Mouse (Mus musculus) intestine, embryonic 16.5 days (tissue): ENCODE data around the gene Mrps5. TPM values are rescaled to one million over a fixed set of nuclear protein-coding genes. Genes with fewer than 3 reads are reported as not detected.
A peak's percentile ranks its signal among the peaks of the same experiment; 100 is the strongest.

Source experiments
- ATAC-seq: fragments of 200-750 bp; cut with Nextera tagmentation; 2 replicates; pipeline ENCODE4 v1.8.0; 2017; ENCODE audit warnings: moderate TSS enrichment, moderate library complexity
- H3K27ac ChIP-seq: fragments of 300-500 bp; sonication (generic); 2 replicates; pipeline ENCODE4 v1.5.1; 2014; ENCODE audit warnings: mild to moderate bottlenecking, low read length
- H3K27me3 ChIP-seq: fragments of 300-500 bp; sonication (generic); replicated peaks from 2 replicates; pipeline ENCODE4 v1.6.1; 2014; ENCODE audit warnings: low read length, control low read depth, mixed read lengths; ENCODE audit not compliant: control insufficient read depth, insufficient read depth
- H3K36me3 ChIP-seq: fragments of 300-500 bp; sonication (generic); 2 replicates; pipeline ENCODE4 v1.6.1; 2014; ENCODE audit warnings: low read length, control low read depth; ENCODE audit not compliant: control insufficient read depth, insufficient read depth
- H3K4me1 ChIP-seq: fragments of 300-500 bp; sonication (generic); 2 replicates; pipeline ENCODE4 v1.6.1; 2014; ENCODE audit warnings: low read length, control low read depth, mixed read lengths; ENCODE audit not compliant: control insufficient read depth, insufficient read depth
- H3K4me2 ChIP-seq: fragments of 300-500 bp; sonication (generic); 2 replicates; pipeline ENCODE4 v1.6.1; 2014; ENCODE audit warnings: low read depth, low read length, control low read depth
- H3K4me3 ChIP-seq: fragments of 300-500 bp; sonication (generic); 2 replicates; pipeline ENCODE4 v1.5.1; 2014; ENCODE audit warnings: mild to moderate bottlenecking, low read length
- H3K9ac ChIP-seq: fragments of 300-500 bp; sonication (generic); 2 replicates; pipeline ENCODE4 v1.6.1; 2014; ENCODE audit warnings: low read depth, low read length
- H3K9me3 ChIP-seq: fragments of 300-500 bp; sonication (generic); 2 replicates; pipeline ENCODE4 v1.6.1; 2016; ENCODE audit warnings: low read length, control low read depth; ENCODE audit not compliant: control insufficient read depth
- WGBS: fragments of 180-500 bp; shearing (Covaris S2); extraction: QIAGEN DNeasy Blood & Tissue Kit; methylation state at CpG from one replicate; pipeline ENCODE4 v1.1.7; 2014; 5-methylcytosine and 5-hydroxymethylcytosine counted together
- polyA plus RNA-seq: library from polyadenylated mRNA; unstranded; fragments of >200 nt; fragmentation: Nextera tagmentation; extraction: Ambion mirVana; gene quantifications from 2 replicates; pipeline ENCODE4 v1.2.1, GENCODE M21; 2015

The Mrps5 gene
- polyA plus RNA-seq, result 142 and 162 TPM in 2 replicates

GRCm38 (mm10) chr2:127586694-127587513, at the start of gene Mrps5, which contains the start of gene Zfp661:
TSS of gene Mrps5 (plus strand) at chr2:127587222.
TSS of gene Zfp661 (minus strand) at chr2:127587094.
- 4% methylated on average over 39 of the region's 39 CpGs for WGBS
- ATAC-seq, result peak; percentile 85
- Histone ChIP-seq H3K9ac (peak within 1 kb of the TSS; percentile 85), H3K4me2 (peak within 1 kb of the TSS; percentile 70), H3K4me3 (peak within 1 kb of the TSS; percentile 70), H3K36me3 (no peaks in the 10 kb centered on the region), H3K27ac (peak within 1 kb of the TSS; percentile 89), H3K9me3 (no peaks in the 10 kb centered on the region), H3K27me3 (no peaks in the 10 kb centered on the region), H3K4me1 (peaks cover 24% of the 10 kb centered on the region)

DNA sequence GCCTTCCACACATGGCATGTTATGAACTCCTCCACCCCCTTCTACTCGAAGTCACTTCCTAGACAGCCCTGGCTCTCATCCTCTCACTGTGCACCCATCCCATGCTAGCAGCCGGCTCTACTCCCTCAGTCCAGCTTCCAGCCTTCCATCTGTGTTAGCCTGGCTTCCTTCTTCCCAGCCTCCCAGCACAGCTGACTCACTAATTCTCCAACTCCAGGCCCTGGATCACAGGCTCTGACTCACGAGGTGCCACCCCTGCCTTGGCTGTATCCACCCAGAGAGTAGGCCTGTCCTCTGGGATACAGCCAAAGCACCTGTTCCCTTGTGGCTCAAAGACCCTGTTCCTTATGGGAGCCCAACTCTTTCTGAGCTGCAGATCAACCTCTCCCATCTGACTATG, 49.5 kb upstream of the Mrps5 start:
- Histone ChIP-seq H3K36me3 (no peaks in the 10 kb centered on the region), H3K4me3 (no peak overlapping the region), H3K9me3 (no peaks in the 10 kb centered on the region), H3K4me1 (peaks cover 11% of the 10 kb centered on the region), H3K9ac (no peak overlapping the region), H3K4me2 (no peak overlapping the region), H3K27me3 (peaks cover 29% of the 10 kb centered on the region), H3K27ac (no peak overlapping the region)
- no peak for ATAC-seq
- 59% methylated on average over 3 of the region's 3 CpGs for whole genome bisulfite sequencing

- WGBS, result 30% methylated on average over 4 of the region's 4 CpGs
- H3K4me1 ChIP-seq, result peaks cover 11% of the 10 kb centered on the region
- H3K36me3 ChIP-seq, result no peaks in the 10 kb centered on the region
- H3K27ac ChIP-seq, result no peak overlapping the region
- H3K27me3 ChIP-seq, result peaks cover 33% of the 10 kb centered on the region
- no peak overlapping the region for H3K4me3 ChIP-seq
- H3K9ac ChIP-seq, result no peak overlapping the region
- no peak for ATAC-seq
- H3K4me2 ChIP-seq, result no peak overlapping the region
- no peaks in the 10 kb centered on the region for H3K9me3 ChIP-seq
Observed at GRCm38 (mm10) chr2:127539494-127539893, 47.5 kb upstream of the Mrps5 start.

DNA sequence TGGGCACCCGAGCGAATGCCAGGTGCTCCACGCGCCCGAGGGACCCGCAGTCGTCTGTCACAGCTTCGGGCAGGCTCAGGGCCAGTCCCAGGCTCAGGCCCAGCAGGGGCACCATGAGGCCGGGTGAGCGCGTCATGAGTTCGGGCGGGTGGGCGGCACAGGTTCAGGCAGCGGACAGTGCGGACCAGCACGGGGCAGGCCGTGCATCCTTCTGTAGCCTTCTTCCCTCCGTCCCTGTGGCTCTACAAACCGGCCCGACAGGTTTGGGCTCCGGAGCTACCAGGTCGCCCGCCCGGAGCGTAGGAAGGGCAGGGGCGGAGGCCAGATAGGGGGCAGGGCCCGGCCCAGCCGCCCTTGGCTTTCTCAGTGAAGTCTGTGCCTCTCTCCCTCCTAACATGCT, 45.8 kb upstream of the Mrps5 start, which contains the start of gene Prom2:
Prom2 (minus strand) TSS at position 283 of the 400 bp plus-strand sequence.
- H3K4me1 ChIP-seq, result peaks cover 11% of the 10 kb centered on the region
- H3K4me2 ChIP-seq, result peak within 1 kb of the TSS; percentile 56
- 2% methylated on average over 29 of the region's 29 CpGs for WGBS
- H3K9me3 ChIP-seq, result no peaks in the 10 kb centered on the region
- H3K27ac ChIP-seq, result no peak within 1 kb of the TSS
- H3K27me3 ChIP-seq, result peaks cover 33% of the 10 kb centered on the region
- ATAC-seq, result peak; percentile 95
- no peaks in the 10 kb centered on the region for H3K36me3 ChIP-seq
- H3K4me3 ChIP-seq, result peak within 1 kb of the TSS; percentile 32
- peak within 1 kb of the TSS; percentile 40; the same call in 1 of the 2 replicates for H3K9ac ChIP-seq

- no peak overlapping the region for H3K9ac ChIP-seq
- H3K4me3 ChIP-seq, result no peak overlapping the region
- no peak for ATAC-seq
- WGBS, result 81% methylated on average over 2 of the region's 2 CpGs
- H3K4me2 ChIP-seq, result no peak overlapping the region
- peaks cover 33% of the 10 kb centered on the region for H3K27me3 ChIP-seq
- no peaks in the 10 kb centered on the region for H3K9me3 ChIP-seq
- H3K27ac ChIP-seq, result no peak overlapping the region
- no peaks in the 10 kb centered on the region for H3K36me3 ChIP-seq
- peaks cover 11% of the 10 kb centered on the region for H3K4me1 ChIP-seq
Observed at GRCm38 (mm10) chr2:127541697-127542096, 45.3 kb upstream of the Mrps5 start.

DNA sequence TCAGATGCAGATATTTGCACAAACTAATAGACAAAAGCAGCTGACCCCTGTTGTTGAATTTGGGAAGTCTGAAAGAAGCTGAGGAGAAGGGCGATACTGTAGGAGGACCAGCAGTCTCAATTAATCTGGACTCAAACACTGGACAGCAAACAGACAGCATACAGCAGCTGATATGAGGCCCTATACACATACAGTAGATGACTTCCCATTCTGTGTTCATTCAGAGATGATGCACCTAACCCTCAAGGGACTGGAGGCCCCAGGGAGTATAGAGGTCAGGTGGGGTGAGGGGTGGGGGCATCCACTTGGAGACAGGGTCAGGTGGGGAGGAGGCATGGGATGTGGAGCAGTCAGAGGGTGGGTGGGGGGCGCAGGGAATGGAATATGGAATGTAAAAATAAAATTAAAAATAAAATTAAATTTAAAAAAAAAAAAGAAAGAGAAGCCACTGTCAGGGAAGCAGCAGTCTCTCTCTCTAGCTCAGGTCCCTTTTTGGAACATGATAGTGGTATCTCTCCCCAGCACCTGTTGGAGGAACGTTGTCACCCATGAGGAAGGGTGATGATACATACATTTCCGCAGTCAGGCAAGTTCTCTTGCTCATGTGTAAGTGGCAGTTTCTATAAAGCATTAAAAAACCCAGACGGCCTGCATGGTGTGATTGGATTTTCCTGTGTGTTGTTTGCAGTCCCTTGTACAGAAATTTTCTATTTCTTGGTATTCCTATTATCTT, 38.5 kb upstream of the Mrps5 start:
- Histone ChIP-seq H3K9me3 (no peaks in the 10 kb centered on the region), H3K4me2 (no peak overlapping the region), H3K9ac (no peak overlapping the region), H3K4me1 (no peaks in the 10 kb centered on the region), H3K4me3 (no peak overlapping the region), H3K36me3 (no peaks in the 10 kb centered on the region), H3K27me3 (no peaks in the 10 kb centered on the region), H3K27ac (no peak overlapping the region)
- no peak for ATAC-seq
- WGBS, result 71% methylated on average over 5 of the region's 5 CpGs

DNA sequence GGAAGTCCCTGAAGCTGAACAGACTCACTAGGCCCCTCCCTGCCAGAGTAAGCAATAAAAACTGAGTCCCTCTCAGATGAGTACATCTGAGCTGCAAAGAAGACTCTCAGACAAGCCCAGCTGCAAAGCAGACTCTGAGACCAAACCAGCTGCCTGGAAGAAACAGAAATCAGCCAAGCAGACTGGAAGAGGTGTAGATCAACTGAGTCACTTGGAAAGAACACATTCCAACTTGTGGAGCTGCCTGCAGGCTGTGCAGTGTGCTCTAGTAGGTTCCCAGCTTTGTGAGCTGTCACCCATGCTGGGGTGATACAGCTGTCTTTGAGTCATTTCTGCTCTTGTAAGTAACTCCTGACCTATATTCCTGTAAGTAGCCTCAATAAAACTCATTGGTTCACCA, 37.3 kb upstream of the Mrps5 start:
- Histone ChIP-seq H3K4me3 (no peak overlapping the region), H3K27ac (no peak overlapping the region), H3K4me1 (no peaks in the 10 kb centered on the region), H3K27me3 (no peaks in the 10 kb centered on the region), H3K4me2 (no peak overlapping the region), H3K36me3 (no peaks in the 10 kb centered on the region), H3K9ac (no peak overlapping the region), H3K9me3 (no peaks in the 10 kb centered on the region)
- ATAC-seq, result no peak

DNA sequence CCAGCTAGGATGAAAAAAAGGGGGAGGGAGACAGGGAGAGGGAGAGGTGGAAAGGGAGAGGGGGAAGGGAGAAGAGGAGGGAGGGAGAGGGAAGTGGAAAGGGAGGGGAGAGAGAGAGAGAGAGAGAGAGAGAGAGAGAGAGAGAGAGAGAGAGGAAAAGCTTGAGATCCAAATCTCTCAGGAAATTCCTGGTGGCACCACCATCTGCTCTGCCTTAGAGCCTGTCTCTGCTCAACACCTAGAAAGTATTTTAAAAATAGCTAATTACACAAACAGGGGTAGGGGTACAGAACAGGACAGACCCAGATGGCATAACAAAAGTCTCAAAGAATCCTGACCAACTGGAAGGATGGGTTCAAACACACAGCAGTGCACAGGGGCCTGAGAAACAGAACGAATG, 36.6 kb upstream of the Mrps5 start:
- Histone ChIP-seq H3K4me2 (no peak overlapping the region), H3K9ac (no peak overlapping the region), H3K36me3 (no peaks in the 10 kb centered on the region), H3K27ac (no peak overlapping the region), H3K9me3 (no peaks in the 10 kb centered on the region), H3K4me1 (no peaks in the 10 kb centered on the region), H3K4me3 (no peak overlapping the region), H3K27me3 (no peaks in the 10 kb centered on the region)
- WGBS, result 67% methylated on average over 1 of the region's 1 CpGs
- no peak for ATAC-seq

- no peaks in the 10 kb centered on the region for H3K4me1 ChIP-seq
- no peak overlapping the region for H3K4me2 ChIP-seq
- WGBS, result 40% methylated on average over 5 of the region's 5 CpGs
- H3K36me3 ChIP-seq, result no peaks in the 10 kb centered on the region
- H3K9ac ChIP-seq, result no peak overlapping the region
- H3K9me3 ChIP-seq, result no peaks in the 10 kb centered on the region
- H3K4me3 ChIP-seq, result no peak overlapping the region
- no peak for ATAC-seq
- no peaks in the 10 kb centered on the region for H3K27me3 ChIP-seq
- no peak overlapping the region for H3K27ac ChIP-seq
Observed at GRCm38 (mm10) chr2:127551078-127551477, 35.9 kb upstream of the Mrps5 start.
